Mouse (Mus musculus) lung, postnatal 14 days (tissue): ENCODE results near the gene Mybl2.
A peak's percentile ranks its signal among the peaks of the same experiment; 100 is the strongest.

ENCODE experiments used
- DNase-seq: peaks from one replicate; pipeline ENCODE4 v3.0.0; 2021

Gene Mybl2

DNA sequence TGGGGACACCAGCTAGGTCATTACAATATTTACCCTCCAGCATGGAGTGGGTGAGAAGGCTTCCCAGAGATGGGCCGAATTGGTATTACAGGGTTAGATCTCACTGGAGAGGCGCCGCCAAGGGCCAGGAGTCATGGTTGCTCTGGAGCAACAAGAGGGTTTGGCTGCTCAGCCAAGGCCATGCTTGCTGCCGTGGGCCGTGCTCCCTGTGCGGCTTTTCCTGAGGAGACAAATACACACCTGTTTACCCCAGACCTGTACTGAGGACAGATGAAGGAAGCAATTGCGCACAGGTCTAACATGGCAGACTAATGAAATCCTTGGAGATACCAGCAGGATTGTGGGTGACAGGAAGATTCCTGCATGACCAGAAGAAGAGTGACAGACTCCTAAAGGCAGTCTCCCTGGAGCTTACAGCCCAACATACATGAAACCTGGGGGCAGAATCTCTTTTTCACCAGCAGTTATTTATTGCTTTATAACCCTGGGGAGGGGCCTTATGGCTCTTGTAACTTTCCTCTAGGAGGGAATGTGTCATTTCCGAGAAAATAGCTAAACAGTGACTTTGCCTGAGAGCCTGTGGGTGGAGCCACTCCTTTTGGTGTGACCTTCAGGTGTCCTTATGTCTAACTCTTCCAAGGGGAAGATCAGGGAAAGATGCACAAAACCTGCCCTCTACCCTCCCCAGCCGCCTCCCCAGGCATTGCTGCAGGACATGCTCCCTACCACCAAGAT is 18.7 kb downstream of the Mybl2 start:
- no peak for DNase-seq

DNA sequence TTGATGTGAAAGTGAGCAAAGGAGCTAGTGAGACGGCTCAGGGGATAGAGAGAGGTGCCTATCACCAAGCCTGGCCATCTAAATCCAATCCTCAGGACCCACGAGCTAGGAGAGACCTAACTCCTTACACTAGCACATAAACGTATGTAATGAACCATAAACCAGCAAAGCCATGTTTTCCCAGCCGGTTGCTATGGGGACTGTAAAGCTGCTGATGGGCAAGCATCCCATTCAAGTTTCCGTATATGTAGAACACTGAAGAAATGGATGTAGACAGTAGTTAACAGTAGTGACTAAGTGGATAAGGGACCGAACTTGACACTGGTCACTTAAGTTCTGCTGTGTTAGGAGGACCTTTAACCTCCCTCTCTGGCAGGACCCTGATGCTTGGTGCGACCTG is 19.5 kb downstream of the Mybl2 start:
- DNase-seq: no peak

- DNase-seq: no peak
Measured at GRCm38 (mm10) chr2:163074808-163075207, 20.3 kb downstream of the Mybl2 start.

GRCm38 (mm10) chr2:163075234-163075633 is 20.7 kb downstream of the Mybl2 start:
- DNase-seq: no peak

- no peak for DNase-seq
Measured at GRCm38 (mm10) chr2:163079041-163079440, 24.6 kb downstream of the Mybl2 start.

- no peak for DNase-seq
Measured at GRCm38 (mm10) chr2:163082591-163082990, 28.1 kb downstream of the Mybl2 start.

DNA sequence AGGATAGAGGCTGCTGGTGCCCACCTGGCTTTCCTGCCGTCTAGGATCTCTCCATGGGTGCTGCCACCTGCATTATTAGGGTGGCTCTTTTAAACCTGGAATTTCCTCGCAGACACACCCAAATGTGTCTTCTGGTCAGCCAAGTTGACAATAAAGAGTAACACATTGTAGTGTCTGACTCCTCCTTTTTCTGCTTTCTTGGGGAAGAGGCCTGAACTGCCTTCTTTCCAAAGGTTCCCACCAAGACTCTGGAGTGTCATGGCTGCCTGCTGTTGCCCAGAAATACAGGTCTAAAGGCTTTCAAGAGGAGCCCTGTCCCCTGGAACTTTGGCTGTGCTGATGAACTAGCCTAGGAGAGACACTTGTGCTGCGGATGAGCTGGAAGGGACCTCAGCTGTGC is 30.0 kb downstream of the Mybl2 start:
- DNase-seq: no peak

DNA sequence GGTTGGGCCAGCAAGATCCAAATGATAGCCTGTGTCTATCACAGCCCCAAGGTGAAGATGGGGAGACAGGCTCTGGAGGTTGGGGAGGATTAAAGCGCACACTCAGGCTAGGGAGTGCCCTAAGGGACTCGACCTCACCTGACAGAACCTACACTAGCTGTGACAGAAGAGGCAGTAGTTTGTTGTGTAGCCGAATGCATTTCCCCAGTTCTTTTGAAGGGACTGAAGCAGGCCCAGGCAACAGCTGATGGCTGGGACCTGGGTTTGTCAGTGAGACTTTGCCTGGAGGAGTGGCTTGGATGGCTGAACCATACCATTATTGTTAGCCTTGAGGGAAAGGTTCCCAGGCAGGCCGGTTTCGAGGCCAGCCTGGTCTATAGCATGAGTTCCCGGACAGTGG is 30.6 kb downstream of the Mybl2 start:
- DNase-seq: no peak

DNA sequence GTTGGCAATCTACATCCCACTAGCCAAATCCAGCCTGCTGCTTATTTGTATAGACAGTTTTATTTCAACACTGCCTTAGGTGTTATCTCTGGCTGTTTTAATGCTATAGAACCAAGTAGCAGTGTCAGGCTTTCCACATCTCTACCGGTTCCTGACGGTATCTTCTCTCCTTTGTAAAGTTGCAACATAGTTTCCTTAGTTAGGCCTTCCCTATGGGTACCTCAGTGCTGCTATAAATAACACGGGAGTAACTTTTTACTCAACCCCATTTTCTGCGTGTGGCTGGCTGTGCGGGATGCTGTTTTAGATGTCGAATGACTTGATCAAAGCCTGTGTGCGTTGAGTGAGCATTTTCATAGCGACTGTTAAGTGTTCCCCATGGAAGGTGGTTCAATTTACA is 32.1 kb downstream of the Mybl2 start:
- DNase-seq: no peak

DNA sequence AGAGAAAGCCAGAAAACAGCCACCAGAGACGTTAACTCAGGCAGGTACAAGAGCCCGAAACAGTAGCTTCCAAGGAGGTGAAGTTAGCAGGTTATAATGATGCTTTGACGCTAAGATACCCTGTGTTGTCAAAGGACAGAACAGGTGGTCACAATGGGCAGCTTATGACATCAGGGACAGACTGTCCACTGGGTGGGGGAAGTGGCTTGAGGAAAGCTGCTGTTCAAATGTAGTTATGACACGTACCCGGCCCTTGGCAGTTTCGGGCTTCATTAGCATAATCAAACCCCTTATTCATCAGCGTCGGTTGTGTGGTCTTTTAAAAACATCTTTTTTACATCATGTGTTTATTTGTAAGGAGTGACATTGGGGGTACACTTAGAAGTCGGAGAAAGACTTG is 33.2 kb downstream of the Mybl2 start, which contains the start of gene Gtsf1l:
TSS of gene Gtsf1l (minus strand) at position 128 of the 400 bp plus-strand sequence.
- no peak for DNase-seq

GRCm38 (mm10) chr2:163089475-163090123 is 35.1 kb downstream of the Mybl2 start:
- DNase-seq: no peak

DNA sequence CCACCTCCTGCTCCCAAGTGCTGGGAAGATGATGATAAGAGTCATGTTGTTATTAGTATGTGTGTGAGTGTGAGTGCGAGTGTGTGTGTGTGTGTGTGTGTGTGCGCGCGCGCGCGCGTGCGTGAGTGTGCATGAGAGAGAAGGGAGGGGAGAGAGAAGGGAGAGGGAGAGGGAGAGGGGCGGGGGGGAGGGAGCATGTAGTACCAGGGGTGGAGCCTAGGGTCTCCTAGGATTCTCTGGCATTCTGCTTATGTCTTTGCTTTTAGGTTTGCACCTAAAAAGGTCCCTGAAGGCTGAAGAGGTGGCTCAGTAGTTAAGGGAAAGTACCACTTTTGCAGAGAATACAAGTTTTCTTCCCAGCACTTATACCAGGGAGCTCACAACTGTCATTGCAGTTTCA is 40.4 kb downstream of the Mybl2 start:
- no peak for DNase-seq

DNA sequence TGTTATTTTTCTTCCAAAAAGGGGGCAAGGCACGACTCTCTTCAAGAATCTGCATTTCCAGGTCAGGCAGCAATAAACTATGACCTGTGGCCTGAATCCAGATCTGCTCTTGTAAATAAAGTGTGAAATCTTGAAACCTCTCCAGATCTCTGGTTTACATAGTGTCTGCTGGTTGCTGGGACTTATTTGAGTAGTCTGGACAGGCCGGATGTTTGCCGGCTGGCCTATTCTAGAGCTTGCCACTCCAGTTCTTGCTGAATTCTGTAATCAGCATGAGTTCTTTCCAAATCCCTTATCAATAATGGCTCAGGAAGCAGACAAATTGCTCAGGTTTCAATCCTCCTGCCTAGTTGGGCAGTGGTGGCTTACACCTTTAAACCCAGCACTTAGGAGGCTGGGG is 41.3 kb downstream of the Mybl2 start:
- DNase-seq: no peak

GRCm38 (mm10) chr2:163099919-163100318 is 45.4 kb downstream of the Mybl2 start:
- DNase-seq: peak; percentile 11

DNA sequence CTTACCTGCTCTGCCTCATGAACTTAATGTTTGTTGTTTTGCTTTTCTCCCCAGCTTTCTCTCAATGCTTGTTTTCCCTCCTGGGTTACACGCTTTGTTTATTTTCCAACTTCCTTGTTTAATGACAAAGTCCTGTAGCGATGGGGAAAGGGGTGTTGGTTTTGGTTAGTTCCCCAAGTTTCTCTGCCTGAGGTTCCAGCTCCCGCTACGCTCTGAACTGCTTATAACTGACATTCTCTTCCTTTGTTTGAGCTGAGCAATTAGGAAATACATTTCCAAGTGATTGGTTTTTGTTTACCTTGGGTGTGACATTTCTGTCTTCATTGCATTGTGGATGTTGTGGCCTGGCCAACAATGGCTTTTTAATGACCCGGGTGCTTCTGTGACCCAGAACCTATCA is 46.1 kb downstream of the Mybl2 start:
- no peak for DNase-seq

GRCm38 (mm10) chr2:163101646-163102203 is 47.2 kb downstream of the Mybl2 start:
- DNase-seq: peak; percentile 80

- DNase-seq: no peak
Measured at GRCm38 (mm10) chr2:163102216-163102615, 47.7 kb downstream of the Mybl2 start.

- no peak for DNase-seq
Measured at GRCm38 (mm10) chr2:163102900-163103653, 48.6 kb downstream of the Mybl2 start.

DNA sequence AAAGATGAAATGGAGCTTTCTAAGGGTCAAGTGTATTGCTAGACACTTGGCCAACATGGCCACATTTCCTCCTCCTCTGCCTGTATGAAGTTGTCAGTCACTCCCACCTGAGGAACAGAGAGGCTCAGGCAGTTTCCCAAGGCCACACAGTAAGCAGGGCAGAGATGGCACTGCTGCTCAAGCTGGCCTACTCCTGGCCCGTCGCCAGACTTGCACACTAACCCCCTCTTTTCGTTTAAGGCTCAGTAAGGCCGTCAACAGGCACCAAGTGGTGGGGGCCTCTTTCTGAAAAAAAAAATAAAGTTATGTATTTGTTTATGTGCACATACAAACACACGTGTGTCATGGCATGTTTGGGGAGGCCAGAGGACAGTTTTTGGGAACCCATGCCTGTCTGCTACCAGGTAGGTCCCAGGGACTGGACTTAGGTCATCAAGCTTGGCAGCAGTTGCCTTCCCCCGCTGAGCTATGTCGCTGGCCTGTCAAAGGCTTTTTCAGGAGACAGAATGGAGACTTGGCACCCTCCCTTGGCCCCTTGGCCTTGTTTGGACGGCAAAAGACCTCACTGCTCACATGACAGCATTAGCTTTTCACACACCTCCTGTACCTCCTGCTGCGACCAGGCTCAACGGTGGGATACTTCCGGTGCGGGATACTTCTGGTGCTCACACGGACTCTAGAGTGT is 49.7 kb downstream of the Mybl2 start:
- DNase-seq: no peak

- no peak for DNase-seq
Measured at GRCm38 (mm10) chr2:163108385-163108784, 53.9 kb downstream of the Mybl2 start.

GRCm38 (mm10) chr2:163110706-163111105 is 56.2 kb downstream of the Mybl2 start:
- DNase-seq: no peak

DNA sequence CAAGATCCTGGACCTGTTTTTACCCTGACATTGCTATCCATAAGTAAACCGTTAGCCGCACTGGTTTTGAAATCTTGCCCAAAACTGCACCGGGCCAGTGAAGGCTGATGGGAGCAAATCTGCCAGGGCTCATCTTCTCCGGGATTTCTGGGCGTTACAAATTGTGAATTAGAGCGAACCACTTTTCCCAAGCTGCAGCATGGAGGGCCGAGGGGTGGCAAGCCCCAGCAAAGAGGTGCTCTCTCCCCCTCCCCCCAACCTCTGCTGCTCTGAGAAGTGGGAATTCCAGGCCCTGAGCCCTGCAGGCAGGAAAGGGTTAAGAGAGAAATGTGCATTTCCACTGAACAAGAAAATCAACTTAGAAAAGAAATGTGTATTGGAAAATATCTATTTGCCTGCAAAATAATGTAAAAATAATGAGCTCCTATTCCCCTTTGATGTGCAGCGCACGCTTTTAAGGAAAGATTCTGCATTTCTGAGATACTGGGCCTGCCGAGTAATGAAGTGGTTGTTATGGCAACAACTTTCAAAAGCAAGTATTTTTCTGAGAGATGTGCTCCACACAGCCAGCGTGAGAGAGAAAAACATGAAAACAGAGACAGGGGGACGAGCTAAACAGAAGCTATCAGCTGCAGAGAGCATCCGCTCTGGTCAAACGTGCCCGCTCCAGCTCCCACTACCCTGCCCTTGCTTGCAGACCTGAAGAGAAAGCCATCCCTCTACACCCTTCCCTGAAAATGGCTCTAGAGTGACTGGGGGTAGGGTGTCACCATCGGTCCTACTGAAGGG is 57.1 kb downstream of the Mybl2 start:
- DNase-seq: no peak
